Mouse (Mus musculus): ENCODE data around the gene Olfr480. TPM values are rescaled to one million over a fixed set of nuclear protein-coding genes. Genes with fewer than 3 reads are reported as not detected.

The Olfr480 gene
- not detected in 2 replicates for polyA plus RNA-seq (2012; rRNA removed)

GRCm38 (mm10) chr7:108067246-108067645 lies at the start of gene Olfr480:
Olfr480 (minus strand) TSS chr7:108067346.

GRCm38 (mm10) chr7:108100549-108100948 lies 33.4 kb upstream of the Olfr480 start, which contains the start of gene Olfr483:
Olfr483 (plus strand) TSS chr7:108100849.

DNA sequence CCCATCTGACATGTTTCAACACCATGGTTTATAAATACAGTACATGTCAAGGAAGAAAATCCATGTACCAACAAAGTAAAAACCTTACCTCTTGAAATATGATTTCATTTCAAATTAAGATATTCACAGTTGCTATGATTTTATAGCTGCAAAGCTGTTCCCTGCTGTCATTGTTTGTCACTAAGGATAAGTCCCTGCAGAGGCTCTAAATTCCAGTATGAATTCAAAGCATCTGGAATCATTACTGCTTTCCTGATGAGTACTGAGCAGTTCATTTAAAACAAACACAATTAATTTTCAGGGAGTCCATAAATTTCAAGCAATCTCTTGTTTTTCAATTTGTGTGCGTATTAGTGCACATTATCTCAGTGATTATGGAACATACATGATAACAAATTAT lies 30.3 kb upstream of the Olfr480 start, which contains the start of gene Olfr482:
Gene Olfr482, minus strand, starts transcription at position 101 of the 400 bp plus-strand sequence.

DNA sequence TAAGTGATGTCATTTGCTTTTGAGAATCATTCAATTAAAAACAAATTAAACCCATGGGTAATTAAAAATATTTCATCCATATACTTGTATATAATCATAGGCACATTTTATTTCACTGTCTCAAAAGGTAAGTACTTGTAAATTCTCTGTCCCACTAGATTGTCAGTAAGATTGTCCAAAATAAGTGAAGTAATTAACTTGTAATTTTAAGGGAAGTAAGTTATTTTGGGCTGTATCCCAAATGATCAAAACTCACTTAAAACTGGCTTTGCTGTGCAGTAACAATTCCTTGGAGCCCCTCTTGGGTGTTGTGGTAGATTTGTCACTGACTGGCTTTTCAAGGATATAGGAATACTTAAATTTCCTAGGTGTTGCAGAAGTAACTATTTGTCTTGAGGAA lies 12.4 kb upstream of the Olfr480 start, which contains the start of gene Olfr481:
Gene Olfr481, plus strand, starts transcription at position 301 of the 400 bp plus-strand sequence.

GRCm38 (mm10) chr7:108050393-108050792 lies 16.8 kb downstream of the Olfr480 start, which contains the start of gene Olfr479:
Olfr479 (plus strand) TSS chr7:108050693.

DNA sequence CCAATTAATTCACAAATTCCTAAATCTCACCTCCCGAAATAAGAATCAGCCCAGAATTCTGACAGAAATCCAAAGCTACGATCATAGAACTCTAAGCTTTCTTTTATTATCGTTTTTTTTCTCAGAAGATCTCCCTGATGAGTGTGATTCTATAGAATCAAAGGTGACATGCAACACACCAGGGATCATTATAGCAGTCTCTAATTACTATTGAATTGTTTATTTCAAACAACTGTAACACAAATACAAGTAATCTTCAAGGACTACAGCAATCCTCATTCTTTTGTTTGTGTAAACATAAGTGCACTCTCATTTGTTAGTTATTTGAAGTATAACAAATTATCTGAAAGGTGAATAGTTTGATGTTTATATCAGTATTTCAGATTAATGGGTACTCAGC lies 33.3 kb downstream of the Olfr480 start, which contains the start of gene Olfr478:
Gene Olfr478, minus strand, starts transcription at position 101 of the 400 bp plus-strand sequence.

Other genes with a start within 250 kb of the Olfr480 start
- gene Olfr469, start 241.8 kb downstream of the Olfr480 start, polyA plus RNA-seq (2012; rRNA removed): not detected in 2 replicates
- not detected in 2 replicates for gene Olfr470, start 219.9 kb downstream of the Olfr480 start, polyA plus RNA-seq (2012; rRNA removed)
- not detected in 2 replicates for gene Olfr472, start 169.4 kb downstream of the Olfr480 start, polyA plus RNA-seq (2012; rRNA removed)
- not detected in 2 replicates for gene Olfr473, start 136.9 kb downstream of the Olfr480 start, polyA plus RNA-seq (2012; rRNA removed)
- gene Olfr474, start 112.7 kb downstream of the Olfr480 start, polyA plus RNA-seq (2012; rRNA removed): not detected in 2 replicates
- gene Olfr476, start 102.5 kb downstream of the Olfr480 start, polyA plus RNA-seq (2012; rRNA removed): not detected in 2 replicates
- gene Olfr477, start 80.7 kb downstream of the Olfr480 start, polyA plus RNA-seq (2012; rRNA removed): not detected in 2 replicates
- not detected in 2 replicates for gene Olfr478, start 33.4 kb downstream of the Olfr480 start, polyA plus RNA-seq (2012; rRNA removed)
- gene Olfr479, start 16.7 kb downstream of the Olfr480 start, polyA plus RNA-seq (2012; rRNA removed): not detected in 2 replicates
- gene Olfr481, start 12.5 kb upstream of the Olfr480 start, polyA plus RNA-seq (2012; rRNA removed): not detected in 2 replicates
- gene Olfr482, start 30.2 kb upstream of the Olfr480 start, polyA plus RNA-seq (2012; rRNA removed): not detected in 2 replicates
- not detected in 2 replicates for gene Olfr483, start 33.5 kb upstream of the Olfr480 start, polyA plus RNA-seq (2012; rRNA removed)
- not detected in 2 replicates for gene Olfr484, start 60.1 kb upstream of the Olfr480 start, polyA plus RNA-seq (2012; rRNA removed)
- not detected in 2 replicates for gene Olfr485, start 92.5 kb upstream of the Olfr480 start, polyA plus RNA-seq (2012; rRNA removed)
- not detected in 2 replicates for gene Olfr486, start 105.4 kb upstream of the Olfr480 start, polyA plus RNA-seq (2012; rRNA removed)
- gene Olfr487, start 147.3 kb upstream of the Olfr480 start, polyA plus RNA-seq (2012; rRNA removed): not detected in 2 replicates
- gene Olfr488, start 191.0 kb upstream of the Olfr480 start, polyA plus RNA-seq (2012; rRNA removed): not detected in 2 replicates
- gene Olfr490, start 221.6 kb upstream of the Olfr480 start, polyA plus RNA-seq (2012; rRNA removed): not detected in 2 replicates
- gene Olfr491, start 246.1 kb upstream of the Olfr480 start, polyA plus RNA-seq (2012; rRNA removed): not detected in 2 replicates